Mouse (Mus musculus) hindlimb bud, embryonic 11.5 days (tissue): ENCODE measurements at regions not wholly inside any gene's neighbourhood (a gene's known extent, or its start where the extent isn't known, plus 50 kb on each side); places are given as distances from the start of the nearest gene placed in this dataset.

ENCODE experiments used
- DNase-seq: peaks from one replicate; pipeline ENCODE4 v3.0.0-alpha.2; 2012; ENCODE audit warnings: low read depth, low spot score; ENCODE audit errors: extremely low spot score

GRCm38 (mm10) chr10:118989812-118990211 lies 119.8 kb upstream of the Dyrk2 start:
- DNase-seq = no peak

GRCm38 (mm10) chr10:118988249-118988648 lies 118.2 kb upstream of the Dyrk2 start:
- no peak for DNase-seq

- DNase-seq = no peak
Measured at GRCm38 (mm10) chr10:118984580-118984979, 114.6 kb upstream of the Dyrk2 start.

- DNase-seq = no peak
Measured at GRCm38 (mm10) chr10:118981446-118981845, 111.4 kb upstream of the Dyrk2 start.

GRCm38 (mm10) chr10:118979339-118979738 lies 109.3 kb upstream of the Dyrk2 start:
- no peak for DNase-seq

- DNase-seq = no peak
Measured at GRCm38 (mm10) chr10:118978181-118978743, 108.3 kb upstream of the Dyrk2 start.

- no peak for DNase-seq
Measured at GRCm38 (mm10) chr10:118976447-118976846, 106.4 kb upstream of the Dyrk2 start.

GRCm38 (mm10) chr10:118975772-118976171 lies 105.8 kb upstream of the Dyrk2 start:
- DNase-seq = no peak

- DNase-seq = no peak
Measured at GRCm38 (mm10) chr10:118973324-118973723, 103.3 kb upstream of the Dyrk2 start.

- no peak for DNase-seq
Measured at GRCm38 (mm10) chr10:118972626-118973025, 102.6 kb upstream of the Dyrk2 start.

GRCm38 (mm10) chr10:118970457-118971175 lies 100.6 kb upstream of the Dyrk2 start:
- DNase-seq = no peak

GRCm38 (mm10) chr10:118961713-118962181 lies 91.7 kb upstream of the Dyrk2 start:
- no peak for DNase-seq

- DNase-seq = no peak
Measured at GRCm38 (mm10) chr10:118960076-118960475, 90.1 kb upstream of the Dyrk2 start.

GRCm38 (mm10) chr10:118959623-118960022 lies 89.6 kb upstream of the Dyrk2 start:
- no peak for DNase-seq

GRCm38 (mm10) chr10:118956352-118956751 lies 86.3 kb upstream of the Dyrk2 start:
- no peak for DNase-seq

GRCm38 (mm10) chr10:118953440-118953839 lies 83.4 kb upstream of the Dyrk2 start:
- no peak for DNase-seq

GRCm38 (mm10) chr10:118952756-118953155 lies 82.7 kb upstream of the Dyrk2 start:
- no peak for DNase-seq

- DNase-seq = no peak
Measured at GRCm38 (mm10) chr10:118947724-118948123, 77.7 kb upstream of the Dyrk2 start.

GRCm38 (mm10) chr10:118947016-118947674 lies 77.1 kb upstream of the Dyrk2 start:
- no peak for DNase-seq

GRCm38 (mm10) chr10:118927316-118927715 lies 57.3 kb upstream of the Dyrk2 start:
- DNase-seq = no peak

- DNase-seq = no peak
Measured at GRCm38 (mm10) chr10:118923473-118924185, 53.6 kb upstream of the Dyrk2 start.
